Mouse (Mus musculus): ENCODE measurements around the gene H13. TPM values are rescaled to one million over a fixed set of nuclear protein-coding genes. Genes with fewer than 3 reads are reported as not detected.
"Not testable (repeated sequence)": the region's sequence is repeated elsewhere in the genome, so short reads cannot be mapped to it uniquely, and the experiment has no call there.

H13 gene
- polyA plus RNA-seq, 1 experiment from 2014 or later, result 181 TPM

- Histone ChIP-seq H3K4me3 (ENCODE audit: low read depth, low read length) (no peak overlapping the region), H3K4me1 (ENCODE audit: control insufficient read depth, insufficient read depth, low read length) (peaks cover 18% of the 10 kb centered on the region), H3K36me3 (ENCODE audit: control insufficient read depth, insufficient read depth, low read length) (no peaks in the 10 kb centered on the region), H3K9ac (ENCODE audit: low read depth, low read length) (no peak overlapping the region), H3K9me3 (replicated peaks; ENCODE audit: control insufficient read depth, low read length, poor library complexity, severe bottlenecking) (no peaks in the 10 kb centered on the region), H3K27ac (ENCODE audit: low read length) (peak overlapping the region; percentile 97), H3K4me2 (ENCODE audit: low read length) (no peak overlapping the region), H3K27me3 (ENCODE audit: control insufficient read depth, insufficient read depth, low read depth, low read length) (no peaks in the 10 kb centered on the region)
- ATAC-seq, result no peak
- WGBS, result 80% methylated on average over 10 of the region's 10 CpGs
These were observed 16.2 kb upstream of the H13 start for GRCm38 (mm10) chr2:152652901-152653620.

DNA sequence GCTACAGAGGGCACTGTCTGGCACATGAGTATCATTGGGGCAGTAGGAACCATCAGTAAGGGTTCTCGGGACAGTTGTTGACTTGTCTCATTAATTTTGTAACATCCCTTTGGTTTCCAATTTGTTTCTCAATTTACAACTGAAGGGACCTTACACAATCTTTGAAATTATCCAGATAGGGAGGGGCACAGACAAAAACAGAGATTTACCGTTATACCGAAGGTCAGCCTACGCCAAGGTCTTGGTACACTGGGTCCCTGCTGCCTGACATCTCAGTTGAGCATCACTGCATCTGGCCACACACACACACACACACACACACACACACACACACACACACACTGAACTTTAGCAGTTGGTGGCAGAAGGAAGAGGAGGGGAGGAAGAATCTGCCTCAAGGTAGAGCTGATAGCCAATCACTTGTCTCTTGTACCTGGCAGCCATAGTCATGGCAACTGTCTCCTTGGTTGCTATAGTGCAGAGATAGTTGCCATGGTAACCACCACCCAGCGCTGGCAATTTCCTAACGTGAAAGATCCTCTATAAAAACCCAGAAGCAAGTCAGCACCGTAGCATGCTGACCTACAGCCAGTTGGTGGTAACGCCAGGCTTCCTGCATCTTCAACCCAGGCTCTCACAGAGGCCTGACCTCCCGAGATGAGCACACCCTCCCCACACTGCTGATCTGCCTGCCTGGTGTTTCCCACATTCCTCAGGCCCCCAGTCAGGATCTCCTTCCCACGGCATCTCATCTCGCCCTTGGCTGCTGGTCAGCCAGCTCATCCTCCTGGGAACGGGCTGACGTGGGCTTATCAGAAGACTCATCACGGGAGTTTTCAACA is 15.2 kb upstream of the H13 start:
- Histone ChIP-seq H3K36me3 (ENCODE audit: control insufficient read depth, insufficient read depth, low read length) (no peaks in the 10 kb centered on the region), H3K27me3 (ENCODE audit: control insufficient read depth, insufficient read depth, low read depth, low read length) (no peaks in the 10 kb centered on the region), H3K4me3 (ENCODE audit: low read depth, low read length) (peak overlapping the region; percentile 12; the same call in 1 of the 2 replicates), H3K9ac (ENCODE audit: low read depth, low read length) (peak overlapping the region; percentile 43), H3K9me3 (replicated peaks; ENCODE audit: control insufficient read depth, low read length, poor library complexity, severe bottlenecking) (no peaks in the 10 kb centered on the region), H3K4me1 (ENCODE audit: control insufficient read depth, insufficient read depth, low read length) (peaks cover 18% of the 10 kb centered on the region), H3K27ac (ENCODE audit: low read length) (peak overlapping the region; percentile 97), H3K4me2 (ENCODE audit: low read length) (peak overlapping the region; percentile 55)
- 26% methylated on average over 14 of the region's 14 CpGs for WGBS
- peak; percentile 95 for ATAC-seq

DNA sequence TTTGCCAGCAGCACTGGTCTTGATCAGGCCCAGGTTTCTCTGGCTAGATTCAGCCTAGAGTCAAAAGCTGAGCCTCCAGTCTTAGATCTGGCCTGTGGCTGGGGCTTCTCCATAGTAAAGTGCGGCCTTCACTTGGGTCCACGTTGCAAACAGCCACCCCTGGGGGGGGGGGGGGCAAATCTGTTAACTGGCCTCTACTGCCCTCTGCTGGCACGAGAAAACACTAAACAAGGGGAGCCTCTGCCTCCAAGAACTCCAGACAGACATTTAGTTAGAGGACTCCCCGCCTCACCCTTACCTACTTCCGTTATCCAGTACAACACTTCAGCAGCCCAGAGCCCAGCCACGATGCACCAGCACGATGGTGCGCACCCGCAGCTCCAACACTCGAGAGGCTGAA is 11.9 kb upstream of the H13 start:
- Histone ChIP-seq H3K9ac (ENCODE audit: low read depth, low read length) (no peak overlapping the region), H3K36me3 (ENCODE audit: control insufficient read depth, insufficient read depth, low read length) (no peaks in the 10 kb centered on the region), H3K4me3 (ENCODE audit: low read depth, low read length) (no peak overlapping the region), H3K27ac (ENCODE audit: low read length) (no peak overlapping the region), H3K4me2 (ENCODE audit: low read length) (no peak overlapping the region), H3K4me1 (ENCODE audit: control insufficient read depth, insufficient read depth, low read length) (peaks cover 18% of the 10 kb centered on the region), H3K27me3 (ENCODE audit: control insufficient read depth, insufficient read depth, low read depth, low read length) (no peaks in the 10 kb centered on the region), H3K9me3 (replicated peaks; ENCODE audit: control insufficient read depth, low read length, poor library complexity, severe bottlenecking) (no peaks in the 10 kb centered on the region)
- 70% methylated on average over 10 of the region's 10 CpGs for WGBS
- no peak for ATAC-seq

DNA sequence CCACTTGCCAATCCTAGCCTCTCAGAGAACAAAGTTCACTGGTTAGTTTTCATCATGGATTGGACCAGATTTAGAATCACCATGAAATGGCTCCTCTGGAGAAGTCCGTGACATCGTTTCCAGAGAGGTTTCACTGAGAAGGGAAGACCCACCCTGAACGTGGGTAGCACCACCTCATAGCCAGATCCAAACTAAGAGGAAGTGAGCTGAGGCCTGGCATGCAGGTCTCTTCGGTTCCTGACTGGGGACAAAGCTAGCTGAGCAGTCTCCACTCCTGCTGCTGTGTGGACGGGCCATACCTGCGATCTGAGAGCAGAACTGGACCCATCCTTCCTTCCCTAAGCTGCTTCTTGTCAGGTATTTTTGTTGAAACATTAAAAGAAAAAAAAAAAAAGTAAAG is 8.1 kb upstream of the H13 start:
- Histone ChIP-seq H3K9me3 (replicated peaks; ENCODE audit: control insufficient read depth, low read length, poor library complexity, severe bottlenecking) (no peaks in the 10 kb centered on the region), H3K4me1 (ENCODE audit: control insufficient read depth, insufficient read depth, low read length) (no peaks in the 10 kb centered on the region), H3K36me3 (ENCODE audit: control insufficient read depth, insufficient read depth, low read length) (no peaks in the 10 kb centered on the region), H3K27ac (ENCODE audit: low read length) (no peak overlapping the region), H3K27me3 (ENCODE audit: control insufficient read depth, insufficient read depth, low read depth, low read length) (no peaks in the 10 kb centered on the region), H3K4me2 (ENCODE audit: low read length) (no peak overlapping the region), H3K4me3 (ENCODE audit: low read depth, low read length) (no peak overlapping the region), H3K9ac (ENCODE audit: low read depth, low read length) (no peak overlapping the region)
- no peak for ATAC-seq
- WGBS, result 85% methylated on average over 6 of the region's 6 CpGs

- not testable (repeated sequence) for H3K9ac ChIP-seq (ENCODE audit: low read depth, low read length); H3K4me2 ChIP-seq (ENCODE audit: low read length); H3K36me3 ChIP-seq (ENCODE audit: control insufficient read depth, insufficient read depth, low read length); H3K4me1 ChIP-seq (ENCODE audit: control insufficient read depth, insufficient read depth, low read length); H3K9me3 ChIP-seq (replicated peaks; ENCODE audit: control insufficient read depth, low read length, poor library complexity, severe bottlenecking); H3K4me3 ChIP-seq (ENCODE audit: low read depth, low read length); H3K27me3 ChIP-seq (ENCODE audit: control insufficient read depth, insufficient read depth, low read depth, low read length); H3K27ac ChIP-seq (ENCODE audit: low read length); ATAC-seq
- 81% methylated on average over 3 of the region's 3 CpGs for WGBS
These were observed 3.1 kb upstream of the H13 start for GRCm38 (mm10) chr2:152666191-152666590.

- peak overlapping the region; percentile 86 for H3K4me3 ChIP-seq (ENCODE audit: low read depth, low read length)
- H3K9ac ChIP-seq (ENCODE audit: low read depth, low read length), result peak overlapping the region; percentile 93
- H3K9me3 ChIP-seq (replicated peaks; ENCODE audit: control insufficient read depth, low read length, poor library complexity, severe bottlenecking), result no peaks in the 10 kb centered on the region
- peak; percentile 75 for ATAC-seq
- peak overlapping the region; percentile 100 for H3K4me2 ChIP-seq (ENCODE audit: low read length)
- H3K27me3 ChIP-seq (ENCODE audit: control insufficient read depth, insufficient read depth, low read depth, low read length), result no peaks in the 10 kb centered on the region
- H3K36me3 ChIP-seq (ENCODE audit: control insufficient read depth, insufficient read depth, low read length), result no peaks in the 10 kb centered on the region; the same call in 1 of the 2 replicates
- under 1% methylated on average over 45 of the region's 46 CpGs for WGBS
- H3K27ac ChIP-seq (ENCODE audit: low read length), result peak overlapping the region; percentile 92
- H3K4me1 ChIP-seq (ENCODE audit: control insufficient read depth, insufficient read depth, low read length), result peaks cover 35% of the 10 kb centered on the region
These were observed 601 bp downstream of the H13 start for GRCm38 (mm10) chr2:152669639-152670484.

- H3K9me3 ChIP-seq (replicated peaks; ENCODE audit: control insufficient read depth, low read length, poor library complexity, severe bottlenecking), result no peaks in the 10 kb centered on the region
- ATAC-seq, result 0 out of 2 replicates have a peak, but pooled peaks have one; percentile 2
- peak overlapping the region; percentile 93 for H3K9ac ChIP-seq (ENCODE audit: low read depth, low read length)
- peaks cover 7% of the 10 kb centered on the region for H3K36me3 ChIP-seq (ENCODE audit: control insufficient read depth, insufficient read depth, low read length)
- peaks cover 35% of the 10 kb centered on the region for H3K4me1 ChIP-seq (ENCODE audit: control insufficient read depth, insufficient read depth, low read length)
- WGBS, result 57% methylated on average over 9 of the region's 9 CpGs
- peak overlapping the region; percentile 100 for H3K4me2 ChIP-seq (ENCODE audit: low read length)
- peak overlapping the region; percentile 86 for H3K4me3 ChIP-seq (ENCODE audit: low read depth, low read length)
- peak overlapping the region; percentile 92 for H3K27ac ChIP-seq (ENCODE audit: low read length)
- H3K27me3 ChIP-seq (ENCODE audit: control insufficient read depth, insufficient read depth, low read depth, low read length), result no peaks in the 10 kb centered on the region
These were observed 1.9 kb downstream of the H13 start for GRCm38 (mm10) chr2:152670983-152671641.

GRCm38 (mm10) chr2:152671642-152671999 is 2.4 kb downstream of the H13 start:
- WGBS, result 11% methylated on average over 5 of the region's 5 CpGs
- Histone ChIP-seq H3K9ac (ENCODE audit: low read depth, low read length) (peak overlapping the region; percentile 93), H3K27me3 (ENCODE audit: control insufficient read depth, insufficient read depth, low read depth, low read length) (no peaks in the 10 kb centered on the region), H3K27ac (ENCODE audit: low read length) (peak overlapping the region; percentile 92), H3K9me3 (replicated peaks; ENCODE audit: control insufficient read depth, low read length, poor library complexity, severe bottlenecking) (no peaks in the 10 kb centered on the region), H3K4me2 (ENCODE audit: low read length) (peak overlapping the region; percentile 100), H3K4me1 (ENCODE audit: control insufficient read depth, insufficient read depth, low read length) (peaks cover 35% of the 10 kb centered on the region), H3K36me3 (ENCODE audit: control insufficient read depth, insufficient read depth, low read length) (peaks cover 7% of the 10 kb centered on the region), H3K4me3 (ENCODE audit: low read depth, low read length) (peak overlapping the region; percentile 86)
- ATAC-seq, result peak; percentile 21
